In genomic region chr6:71333031-71333430, GRCm38 (mm10) we compare ENCODE assay signal across 25 mouse cellular contexts. TPM values are rescaled to one million over a fixed set of nuclear protein-coding genes. Genes with fewer than 3 reads are reported as not detected.
"Had no signal": no experiment of that assay in that cellular context is flagged by ENCODE, and none has a peak within 500 bp of the region (broad histone marks: within the 10 kb centered on the region; RNA-seq: fewer than 3 reads in every experiment).

No protein-coding gene starts in this region.

- H3K27me3 ChIP-seq: intestine, embryonic 15.5 days; kidney, embryonic 15.5 days; limb, embryonic 12.5 days; limb, embryonic 15.5 days; liver, embryonic 13.5 days; neural tube, embryonic 12.5 days; neural tube, embryonic 15.5 days; stomach, embryonic 15.5 days had no signal

- H3K9ac ChIP-seq: intestine, embryonic 15.5 days; kidney, embryonic 15.5 days; limb, embryonic 12.5 days; limb, embryonic 15.5 days; liver, embryonic 13.5 days; neural tube, embryonic 12.5 days; neural tube, embryonic 15.5 days; stomach, embryonic 15.5 days had no signal

- H3K9me3 ChIP-seq: intestine, embryonic 15.5 days; kidney, embryonic 15.5 days; limb, embryonic 12.5 days; limb, embryonic 15.5 days; liver, embryonic 13.5 days; neural tube, embryonic 12.5 days; neural tube, embryonic 15.5 days; stomach, embryonic 15.5 days had no signal

- H3K4me2 ChIP-seq: intestine, embryonic 15.5 days; kidney, embryonic 15.5 days; limb, embryonic 12.5 days; limb, embryonic 15.5 days; liver, embryonic 13.5 days; midbrain, embryonic 11.5 days; neural tube, embryonic 12.5 days; neural tube, embryonic 15.5 days; stomach, embryonic 15.5 days had no signal

- H3K36me3 ChIP-seq: intestine, embryonic 15.5 days; kidney, embryonic 15.5 days; limb, embryonic 12.5 days; limb, embryonic 15.5 days; liver, embryonic 13.5 days; neural tube, embryonic 12.5 days; neural tube, embryonic 15.5 days; stomach, embryonic 15.5 days had no signal

- ATAC-seq: intestine, embryonic 15.5 days had no signal

- DNase-seq: kidney, adult 11 months; kidney, adult 8-10 months; kidney, postnatal 10 days; kidney, postnatal 36 days; left cerebral cortex, postnatal 4 days; liver, embryonic 13.5 days; lung, adult 2 months; lung, postnatal 14 days; lung, postnatal 4 days; midbrain, embryonic 14.5 days had no signal

- H3K4me3 ChIP-seq: intestine, embryonic 15.5 days; kidney, embryonic 15.5 days; limb, embryonic 12.5 days; limb, embryonic 15.5 days; liver, embryonic 13.5 days; neural tube, embryonic 12.5 days; neural tube, embryonic 15.5 days; stomach, embryonic 15.5 days had no signal

- H3K4me1 ChIP-seq: intestine, embryonic 15.5 days; kidney, embryonic 15.5 days; limb, embryonic 15.5 days; liver, embryonic 13.5 days; neural tube, embryonic 12.5 days; neural tube, embryonic 15.5 days; stomach, embryonic 15.5 days had no signal

- H3K27ac ChIP-seq: intestine, embryonic 15.5 days; kidney, embryonic 15.5 days; limb, embryonic 12.5 days; limb, embryonic 15.5 days; liver, embryonic 13.5 days; neural tube, embryonic 12.5 days; neural tube, embryonic 15.5 days; stomach, embryonic 15.5 days had no signal

RNA-seq across cellular contexts. Expression of gene Cd8b1, which starts 10.4 kb away (rescaled TPM):
- total RNA-seq: layer of hippocampus, adult 8-10 months; layer of hippocampus, postnatal 10 days; left cerebral cortex, adult 8-10 months; left cerebral cortex, postnatal 14 days; left cerebral cortex, postnatal 4 days; megakaryocyte progenitor cell, adult 5-6 weeks; megakaryocyte-erythroid progenitor cell, adult 5-6 weeks had no signal
- polyA plus RNA-seq: intestine, embryonic 15.5 days; limb, embryonic 12.5 days; limb, embryonic 15.5 days; liver, embryonic 13.5 days; midbrain, embryonic 11.5 days; midbrain, embryonic 14.5 days; neural tube, embryonic 12.5 days; neural tube, embryonic 15.5 days had no signal

RNA-seq across cellular contexts. Expression of gene Smyd1, which starts 11.0 kb away (rescaled TPM):
- total RNA-seq: megakaryocyte progenitor cell, adult 5-6 weeks; megakaryocyte-erythroid progenitor cell, adult 5-6 weeks had no signal

RNA-seq across cellular contexts. Expression of gene Cd8a, which starts 40.2 kb away (rescaled TPM):
- total RNA-seq: layer of hippocampus, adult 8-10 months; layer of hippocampus, postnatal 10 days; left cerebral cortex, postnatal 14 days; left cerebral cortex, postnatal 4 days; megakaryocyte progenitor cell, adult 5-6 weeks; megakaryocyte-erythroid progenitor cell, adult 5-6 weeks had no signal
- polyA plus RNA-seq: intestine, embryonic 15.5 days; limb, embryonic 15.5 days; liver, embryonic 13.5 days; liver, embryonic 16.5 days; midbrain, embryonic 11.5 days; midbrain, embryonic 14.5 days; neural tube, embryonic 12.5 days; neural tube, embryonic 15.5 days had no signal
